Mouse (Mus musculus): ENCODE measurements around the gene Coq2.

Gene Coq2

GRCm38 (mm10) chr5:100674711-100675376 is at the start of gene Coq2:
Gene Coq2, minus strand, starts transcription at chr5:100675140.
- peak; percentile 90 for DNase-seq

GRCm38 (mm10) chr5:100719235-100720088 is 44.5 kb upstream of the Coq2 start, which contains the start of gene Hpse:
Gene Hpse, minus strand, starts transcription at chr5:100719716.
- peak; percentile 72 for DNase-seq

- no peak for DNase-seq
Measured at GRCm38 (mm10) chr5:100716762-100717161, 41.8 kb upstream of the Coq2 start.

GRCm38 (mm10) chr5:100711219-100711618 is 36.3 kb upstream of the Coq2 start:
- no peak for DNase-seq

- no peak for DNase-seq
Measured at GRCm38 (mm10) chr5:100710012-100710411, 35.1 kb upstream of the Coq2 start.

- DNase-seq: no peak
Measured at GRCm38 (mm10) chr5:100709035-100709434, 34.1 kb upstream of the Coq2 start.

GRCm38 (mm10) chr5:100706675-100707074 is 31.7 kb upstream of the Coq2 start:
- no peak for DNase-seq

GRCm38 (mm10) chr5:100704272-100704671 is 29.3 kb upstream of the Coq2 start:
- DNase-seq: no peak

GRCm38 (mm10) chr5:100702325-100702724 is 27.4 kb upstream of the Coq2 start:
- no peak for DNase-seq

- DNase-seq: no peak
Measured at GRCm38 (mm10) chr5:100700861-100701620, 26.1 kb upstream of the Coq2 start.

- DNase-seq: no peak
Measured at GRCm38 (mm10) chr5:100697886-100698285, 22.9 kb upstream of the Coq2 start.

- DNase-seq: no peak
Measured at GRCm38 (mm10) chr5:100697398-100697797, 22.5 kb upstream of the Coq2 start.

- no peak for DNase-seq
Measured at GRCm38 (mm10) chr5:100685631-100686030, 10.7 kb upstream of the Coq2 start.

GRCm38 (mm10) chr5:100680542-100680933 is 5.6 kb upstream of the Coq2 start:
- no peak for DNase-seq

- no peak for DNase-seq
Measured at GRCm38 (mm10) chr5:100679911-100680541, 5.1 kb upstream of the Coq2 start.

- peak; percentile 89 for DNase-seq
Measured at GRCm38 (mm10) chr5:100673745-100674486, 1.0 kb downstream of the Coq2 start.

GRCm38 (mm10) chr5:100672403-100672802 is 2.5 kb downstream of the Coq2 start:
- DNase-seq: no peak

GRCm38 (mm10) chr5:100671897-100672296 is 3.0 kb downstream of the Coq2 start:
- no peak for DNase-seq

- peak; percentile 67 for DNase-seq
Measured at GRCm38 (mm10) chr5:100671398-100671797, 3.5 kb downstream of the Coq2 start.

GRCm38 (mm10) chr5:100666965-100667364 is 8.0 kb downstream of the Coq2 start:
- DNase-seq: no peak

- DNase-seq: peak; percentile 66
Measured at GRCm38 (mm10) chr5:100663854-100664253, 11.1 kb downstream of the Coq2 start.

- no peak for DNase-seq
Measured at GRCm38 (mm10) chr5:100663011-100663410, 11.9 kb downstream of the Coq2 start.
